13 mouse cellular contexts compared by ENCODE assay signal in genomic region chr7:73816255-73816996, GRCm38 (mm10).
"Had no signal": no experiment of that assay in that cellular context is flagged by ENCODE, and none has a peak within 500 bp of the region (broad histone marks: within the 10 kb centered on the region; RNA-seq: fewer than 3 reads in every experiment).

No protein-coding gene starts in this region.

- H3K9ac ChIP-seq: limb, embryonic 12.5 days; liver, embryonic 15.5 days; neural tube, embryonic 15.5 days had no signal

- ATAC-seq: hindbrain, postnatal 0 days; lung, postnatal 0 days had no signal

- H3K36me3 ChIP-seq: limb, embryonic 12.5 days; liver, embryonic 15.5 days; neural tube, embryonic 15.5 days had no signal

- H3K27ac ChIP-seq: hindbrain, postnatal 0 days; limb, embryonic 12.5 days; liver, embryonic 15.5 days; neural tube, embryonic 15.5 days had no signal

- H3K27me3 ChIP-seq: limb, embryonic 12.5 days; liver, embryonic 15.5 days; neural tube, embryonic 15.5 days had no signal

- DNase-seq: liver; lung, adult 2 months; lung, postnatal 36 days; right cerebral cortex, adult 18-20 months; right cerebral cortex, postnatal 25 days; thymus, adult 18-20 months; thymus, postnatal 14 days had no signal

- H3K4me3 ChIP-seq: limb, embryonic 12.5 days; liver, embryonic 15.5 days; myocyte; neural tube, embryonic 15.5 days had no signal

- H3K4me2 ChIP-seq: limb, embryonic 12.5 days; liver, embryonic 15.5 days; neural tube, embryonic 15.5 days had no signal

- H3K9me3 ChIP-seq: limb, embryonic 12.5 days; liver, embryonic 15.5 days; neural tube, embryonic 15.5 days had no signal
